Mouse (Mus musculus) kidney, adult 2 months (tissue): ENCODE measurements around the gene Slc51a. TPM values are rescaled to one million over a fixed set of nuclear protein-coding genes. Genes with fewer than 3 reads are reported as not detected.

ENCODE experiments used
- DNase-seq: peaks from one replicate; pipeline ENCODE4 v3.0.0; 2021
- H3K27ac ChIP-seq: fragments of 200-500 bp; 2 replicates; pipeline ENCODE4 v1.5.1; 2012; ENCODE audit warnings: low read depth, low read length, control low read depth, inconsistent platforms; ENCODE audit not compliant: insufficient read depth
- H3K27me3 ChIP-seq: fragments of 200-500 bp; replicated peaks from 2 replicates; pipeline ENCODE4 v1.6.1; 2012; ENCODE audit warnings: mild to moderate bottlenecking, moderate library complexity, low read length, inconsistent platforms; ENCODE audit not compliant: control insufficient read depth, insufficient read depth
- H3K36me3 ChIP-seq: fragments of 200-500 bp; 2 replicates; pipeline ENCODE4 v1.6.1; 2012; ENCODE audit warnings: mild to moderate bottlenecking, moderate library complexity, low read length, inconsistent platforms; ENCODE audit not compliant: control insufficient read depth, insufficient read depth
- H3K4me1 ChIP-seq: fragments of 200-500 bp; 2 replicates; pipeline ENCODE4 v1.6.1; 2011; ENCODE audit warnings: low read length; ENCODE audit not compliant: control insufficient read depth, insufficient read depth
- H3K4me3 ChIP-seq: fragments of 200-500 bp; 2 replicates; pipeline ENCODE4 v1.5.1; 2011; ENCODE audit warnings: mild to moderate bottlenecking, low read depth, low read length, control low read depth; ENCODE audit not compliant: insufficient read depth
- CTCF ChIP-seq: fragments of 200-500 bp; conservative IDR thresholded peaks from 2 replicates; pipeline ENCODE4 v1.5.1; 2011; ENCODE audit warnings: low read depth, mild to moderate bottlenecking, control low read depth, low read length, moderate library complexity, mixed read lengths; ENCODE audit not compliant: insufficient read depth, insufficient read length
- POLR2A ChIP-seq: fragments of 200-500 bp; IDR thresholded peaks from one replicate; pipeline ENCODE4 v1.6.1; 2011; ENCODE audit warnings: low read depth, low read length, control low read depth
- WGBS: fragments of 180-500 bp; shearing (Covaris S2); methylation state at CpG from one replicate; pipeline ENCODE4 v1.1.7; 2018; 5-methylcytosine and 5-hydroxymethylcytosine counted together
- polyA plus RNA-seq: library from polyadenylated mRNA; depleted of rRNA; stranded (reverse); fragments of >200 nt; gene quantifications from 2 replicates; pipeline ENCODE4 v1.2.3, GENCODE M21; 2012; rRNA removed

Slc51a gene
- polyA plus RNA-seq: 92.3 and 97.3 TPM in 2 replicates

DNA sequence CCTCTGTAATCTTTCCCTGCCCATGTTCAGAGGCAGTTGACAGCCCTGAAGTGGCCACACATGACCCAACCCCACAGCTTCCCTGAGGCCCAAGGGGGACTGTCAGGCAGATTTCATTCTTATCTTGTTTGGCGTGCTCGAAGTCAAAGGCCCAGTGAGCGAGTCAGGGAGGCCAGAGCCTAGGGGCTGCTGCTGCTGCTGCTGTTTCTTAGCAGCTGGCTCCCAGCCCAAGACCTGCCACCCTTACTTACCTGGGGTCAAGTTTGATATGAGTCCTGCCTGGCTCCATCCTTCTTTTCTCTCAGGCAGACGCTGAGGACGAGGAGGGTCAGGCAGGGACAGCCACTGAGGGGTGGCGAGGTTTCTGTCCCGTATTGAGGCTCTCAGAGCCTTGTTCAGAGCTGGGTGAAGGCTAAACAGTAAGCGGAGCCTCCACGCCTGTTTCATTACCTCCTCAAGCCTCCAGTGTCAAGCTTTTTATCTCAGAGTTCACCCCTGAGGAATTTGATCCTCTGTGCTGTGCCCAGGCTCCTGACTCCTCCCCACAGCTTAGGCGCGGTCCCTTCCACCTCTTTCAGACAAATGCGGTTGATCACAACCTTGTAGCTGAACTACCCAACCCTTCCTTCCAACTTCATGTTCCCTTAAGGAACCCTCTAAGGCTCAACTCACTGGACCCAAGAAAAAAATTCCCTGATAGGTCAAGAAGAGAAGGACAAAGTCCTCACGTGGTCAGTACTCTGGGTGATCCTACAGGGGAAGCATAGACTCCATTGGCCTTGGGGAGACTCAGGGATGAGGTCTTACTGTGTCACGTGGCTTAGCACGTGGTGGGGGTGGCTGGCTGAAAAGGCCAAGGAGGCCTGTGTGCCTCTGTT is at the start of gene Slc51a:
TSS of gene Slc51a (minus strand) at position 646 of the 878 bp plus-strand sequence.
- H3K4me1 ChIP-seq: peaks cover 8% of the 10 kb centered on the region; the same call in 1 of the 2 replicates
- 44% methylated on average over 15 of the region's 15 CpGs for WGBS

DNA sequence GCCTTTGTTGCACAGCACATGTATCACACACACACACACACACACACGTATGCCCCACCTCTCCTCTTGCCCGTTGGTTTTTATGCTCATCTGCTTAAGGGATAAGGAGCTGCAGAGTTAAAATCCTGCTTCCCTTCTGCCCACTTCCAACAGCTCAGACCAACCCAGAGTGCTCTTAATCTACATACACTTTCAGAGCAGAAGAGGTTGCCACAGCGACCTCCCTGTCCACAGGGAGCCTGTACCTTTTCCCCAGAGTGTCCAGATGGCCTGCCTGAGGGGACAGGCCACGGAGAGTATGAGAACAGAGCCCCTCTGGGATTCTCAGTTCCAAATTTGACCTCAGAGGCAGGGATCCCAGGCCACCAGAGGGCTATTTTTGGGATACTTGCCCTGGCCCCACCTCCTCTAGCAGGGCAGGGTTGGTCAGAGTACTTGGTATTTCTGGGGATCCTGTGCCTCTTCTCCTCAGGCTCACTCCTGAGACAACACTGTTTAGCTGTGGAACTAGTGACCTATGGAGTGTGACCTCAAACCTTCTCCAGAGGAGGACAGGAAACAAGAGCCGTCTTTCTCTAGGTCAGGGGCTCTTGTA is 47.6 kb upstream of the Slc51a start:
- TF ChIP-seq POLR2A (no peak), CTCF (no peak)
- Histone ChIP-seq H3K4me3 (no peak overlapping the region), H3K27me3 (no peaks in the 10 kb centered on the region), H3K4me1 (no peaks in the 10 kb centered on the region), H3K27ac (no peak overlapping the region), H3K36me3 (no peaks in the 10 kb centered on the region)
- no peak for DNase-seq
- 53% methylated on average over 5 of the region's 5 CpGs for WGBS

More for the DNA sequence above, at the start of gene Slc51a:
- no peaks in the 10 kb centered on the region for H3K36me3 ChIP-seq
- peak; percentile 91 for DNase-seq
- H3K4me3 ChIP-seq: peak within 1 kb of the TSS; percentile 38
- TF ChIP-seq CTCF (no peak), POLR2A (no peak)
- no peaks in the 10 kb centered on the region for H3K27me3 ChIP-seq
- H3K27ac ChIP-seq: peak within 1 kb of the TSS; percentile 87

DNA sequence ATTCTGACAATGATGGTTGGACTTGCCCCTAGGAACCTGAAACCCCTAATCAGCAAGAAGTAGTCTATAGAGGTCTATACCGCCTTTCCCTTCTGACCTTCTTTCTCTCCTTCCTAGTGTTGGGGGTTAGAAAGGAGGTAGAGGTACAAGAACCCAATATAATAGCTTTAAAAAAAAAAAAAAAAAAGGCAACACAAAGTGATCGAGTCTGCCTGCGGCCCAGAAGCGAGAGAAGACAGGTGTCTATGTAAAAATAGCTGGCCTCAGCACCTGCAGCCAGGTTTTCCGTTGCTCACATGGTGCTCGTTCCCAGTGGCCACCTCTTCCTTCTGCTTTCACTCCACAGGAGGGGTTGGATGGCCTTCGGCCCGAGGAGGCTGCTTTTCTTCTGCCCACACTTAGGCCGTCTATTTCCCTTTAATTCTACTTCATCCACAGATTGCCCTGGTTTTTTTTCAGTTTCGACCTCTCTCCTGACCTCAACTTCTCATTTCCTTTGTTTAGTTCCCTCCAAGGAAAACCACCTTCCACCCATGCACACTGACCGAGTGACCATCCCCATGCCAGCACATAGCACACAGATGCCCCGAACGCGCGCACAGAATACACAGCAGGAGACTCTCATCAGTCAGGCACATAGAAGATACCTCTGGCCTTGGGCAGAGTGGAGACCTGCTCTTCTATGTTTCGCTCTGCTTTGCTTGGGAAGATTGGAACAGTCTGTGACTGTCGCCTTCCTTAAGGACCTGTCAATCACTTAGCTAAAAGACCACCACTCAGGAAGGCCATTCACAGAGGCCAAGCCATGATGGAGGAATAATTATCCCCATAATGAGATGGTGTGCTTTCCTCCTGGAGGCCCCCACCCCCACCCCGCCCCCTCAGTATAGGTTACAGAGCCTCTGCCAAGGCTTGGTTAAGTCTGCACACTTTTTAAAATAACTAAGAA is 45.5 kb upstream of the Slc51a start:
- no peaks in the 10 kb centered on the region for H3K36me3 ChIP-seq
- WGBS: 83% methylated on average over 18 of the region's 18 CpGs
- H3K27me3 ChIP-seq: no peaks in the 10 kb centered on the region
- no peak overlapping the region for H3K27ac ChIP-seq
- H3K4me1 ChIP-seq: no peaks in the 10 kb centered on the region
- no peak for DNase-seq
- H3K4me3 ChIP-seq: no peak overlapping the region
- TF ChIP-seq CTCF: no peak
- no peak for TF ChIP-seq POLR2A

DNA sequence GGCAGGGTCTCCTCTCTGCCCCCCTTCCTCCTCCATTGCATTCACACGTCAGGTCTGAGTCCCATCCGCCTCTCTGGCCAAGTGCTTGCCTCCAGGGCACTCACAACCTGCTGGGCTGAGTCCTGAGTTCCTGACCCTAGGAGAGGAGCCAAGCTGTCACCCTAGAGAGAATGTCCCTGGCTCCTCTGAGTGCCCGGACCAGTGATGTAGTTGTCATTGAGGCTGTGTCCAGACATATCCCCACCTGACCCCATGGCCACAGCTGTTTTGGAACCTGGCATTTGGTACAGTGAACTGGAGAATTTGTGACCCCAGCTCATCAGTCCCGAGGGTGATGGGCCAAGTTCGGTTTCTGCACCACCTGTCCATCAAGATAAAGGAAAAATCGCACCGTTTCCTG is 39.2 kb upstream of the Slc51a start:
- WGBS: 61% methylated on average over 7 of the region's 7 CpGs
- Histone ChIP-seq H3K27me3 (no peaks in the 10 kb centered on the region), H3K4me3 (no peak overlapping the region), H3K36me3 (no peaks in the 10 kb centered on the region), H3K27ac (no peak overlapping the region), H3K4me1 (no peaks in the 10 kb centered on the region)
- DNase-seq: no peak
- TF ChIP-seq POLR2A (no peak), CTCF (no peak)

DNA sequence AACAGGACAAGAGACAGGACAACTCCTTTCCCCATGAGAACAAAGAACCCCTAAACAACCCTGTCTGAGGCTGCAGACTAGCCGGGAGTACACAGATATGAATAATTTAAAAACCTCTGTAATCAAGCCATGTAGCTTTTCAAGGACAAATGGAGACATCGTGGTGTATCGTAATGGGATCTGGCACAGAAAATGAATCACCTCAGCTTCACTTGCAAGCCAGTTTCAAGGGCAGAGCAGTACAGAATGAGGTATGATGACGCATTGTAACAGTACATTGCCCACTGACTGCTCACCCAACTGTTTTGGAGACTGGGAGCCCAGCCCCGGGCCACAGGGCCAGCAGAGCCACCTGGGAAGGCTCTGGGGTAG is 36.6 kb upstream of the Slc51a start:
- no peaks in the 10 kb centered on the region for H3K4me1 ChIP-seq
- H3K27me3 ChIP-seq: no peaks in the 10 kb centered on the region
- WGBS: 54% methylated on average over 5 of the region's 5 CpGs
- no peaks in the 10 kb centered on the region for H3K36me3 ChIP-seq
- no peak overlapping the region for H3K27ac ChIP-seq
- DNase-seq: no peak
- H3K4me3 ChIP-seq: no peak overlapping the region
- TF ChIP-seq POLR2A (no peak), CTCF (no peak)

DNA sequence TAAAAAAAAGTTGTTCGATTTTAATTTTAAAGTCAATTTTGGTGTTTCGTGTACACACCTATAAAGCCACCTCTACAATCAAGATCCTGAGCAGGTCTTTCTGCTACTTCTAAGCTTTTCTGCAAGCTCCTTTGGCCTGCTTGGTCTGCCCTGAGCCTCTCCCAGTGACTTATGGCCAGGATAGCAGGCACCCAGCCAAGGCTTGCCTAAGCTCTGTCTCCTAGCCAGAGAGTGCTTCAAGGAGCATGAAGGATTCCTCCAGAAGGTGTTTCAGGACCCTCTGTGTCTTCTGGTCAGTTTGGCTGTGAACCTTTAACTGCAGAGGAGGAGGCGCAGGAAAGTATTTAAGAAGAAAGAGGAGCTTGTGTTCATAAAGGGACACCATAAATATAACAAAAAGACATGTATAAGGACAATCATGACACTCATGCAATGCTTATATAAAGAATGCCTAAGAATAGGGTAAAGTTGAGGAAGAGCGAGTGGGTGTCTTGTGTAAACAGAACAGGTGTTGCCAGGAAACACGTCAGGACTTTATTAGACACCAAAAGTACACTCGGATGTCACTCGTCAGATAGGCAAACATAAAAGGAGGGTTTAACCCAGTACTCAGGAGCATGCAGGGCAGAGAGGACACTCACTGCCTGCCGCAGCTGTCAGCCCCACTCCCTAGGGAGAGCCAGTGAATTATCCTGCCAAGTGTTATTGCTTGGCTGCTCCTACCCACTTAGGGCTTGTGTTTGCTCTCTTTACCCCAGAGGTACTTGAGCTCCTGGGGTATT is 36.0 kb upstream of the Slc51a start:
- DNase-seq: peak; percentile 63
- no peaks in the 10 kb centered on the region for H3K36me3 ChIP-seq
- 70% methylated on average over 8 of the region's 8 CpGs for WGBS
- no peaks in the 10 kb centered on the region for H3K27me3 ChIP-seq
- H3K27ac ChIP-seq: no peak overlapping the region
- TF ChIP-seq CTCF (no peak), POLR2A (no peak)
- no peak overlapping the region for H3K4me3 ChIP-seq
- no peaks in the 10 kb centered on the region for H3K4me1 ChIP-seq
